Mouse (Mus musculus) left cerebral cortex, adult 2 months (tissue): ENCODE results near the gene Ifit2. TPM values are rescaled to one million over a fixed set of nuclear protein-coding genes. Genes with fewer than 3 reads are reported as not detected.

Source experiments
- DNase-seq, 2 experiments: peaks; one replicate each; pipeline ENCODE4 v3.0.0; 2021 to 2022; ENCODE audit warnings: low spot score in 2 of 2, mixed read lengths in 1 of 2; ENCODE audit errors: extremely low spot score in 1 of 2
- H3K27ac ChIP-seq: fragments of 200-600 bp; 2 replicates; pipeline ENCODE4 v1.8.1; 2022
- H3K4me3 ChIP-seq: fragments of 200-600 bp; 2 replicates; pipeline ENCODE4 v1.8.1; 2022
- CTCF ChIP-seq: fragments of 200-600 bp; IDR thresholded peaks from 2 replicates; pipeline ENCODE4 v1.8.1; 2022; ENCODE audit warnings: antibody characterized with exemption, mild to moderate bottlenecking, moderate library complexity
- intact Hi-C: fragments of 180-260 bp; cut with DNase I; formaldehyde crosslinking; loops from one replicate; pipeline ENCODE4 v1.15.1; 2025
- total RNA-seq, 2 experiments: library from RNA; stranded (reverse); gene quantifications; 2 replicates each; pipeline ENCODE4 v1.2.3; 2021

The Ifit2 gene
- total RNA-seq, 2 experiments from 2014 or later = 7.1 to 8.2 TPM

GRCm38 (mm10) chr19:34620871-34621270 lies 70.4 kb downstream of the Ifit2 start:
- Histone ChIP-seq H3K4me3 (no peak overlapping the region), H3K27ac (no peak overlapping the region)
- intact Hi-C loops = no loop called here
- DNase-seq = no peak
- TF ChIP-seq CTCF = no peak

- no peak for TF ChIP-seq CTCF
- Histone ChIP-seq H3K27ac (no peak overlapping the region), H3K4me3 (no peak overlapping the region)
- no peak for DNase-seq
- intact Hi-C loops = no loop called here
Measured at GRCm38 (mm10) chr19:34623781-34624180, 73.3 kb downstream of the Ifit2 start.

GRCm38 (mm10) chr19:34624663-34625062 lies 74.2 kb downstream of the Ifit2 start:
- intact Hi-C loops = no loop called here
- no peak for TF ChIP-seq CTCF
- H3K4me3 ChIP-seq = no peak overlapping the region
- DNase-seq = no peak
- no peak overlapping the region for H3K27ac ChIP-seq

Other genes starting within 250 kb of the Ifit2 start
- under 1 TPM; 0.58 to 0.75 TPM for gene Ch25h, start 75.5 kb upstream of the Ifit2 start, total RNA-seq
- 10 to 100 TPM; 15.3 to 17.5 TPM for gene Lipa, start 23.2 kb upstream of the Ifit2 start, total RNA-seq
- 1 to 10 TPM; 4.5 to 4.7 TPM for gene Ifit3, start 32.8 kb downstream of the Ifit2 start, total RNA-seq
- 1 to 10 TPM; 1.9 to 2.4 TPM for gene Ifit1bl1, start 51.3 kb downstream of the Ifit2 start, total RNA-seq
- 1 to 10 TPM; 1.9 to 2.8 TPM for gene Ifit3b, start 57.3 kb downstream of the Ifit2 start, total RNA-seq
- gene Ifit1bl2, start 90.0 kb downstream of the Ifit2 start, total RNA-seq = under 1 TPM; 0.47 to 0.88 TPM
- gene Ifit1, start 90.2 kb downstream of the Ifit2 start, total RNA-seq = 1 to 10 TPM in 1 of 2 experiments, under 1 TPM in 1; 0.61 to 1.1 TPM
- 1 to 10 TPM; 1.8 to 3.5 TPM for gene Slc16a12, start 196.6 kb downstream of the Ifit2 start, total RNA-seq